Mouse (Mus musculus) CH12.LX (cell line): ENCODE measurements at regions not wholly inside any gene's neighbourhood (a gene's known extent, or its start where the extent isn't known, plus 50 kb on each side); places are given as distances from the start of the nearest gene placed in this dataset.

Experiments
- DNase-seq: peaks from one replicate; pipeline ENCODE4 v3.0.0-alpha.2; 2013; ENCODE audit errors: extremely low read depth
- H3K27ac ChIP-seq: 2 replicates; pipeline ENCODE4 v1.5.1; 2012; ENCODE audit warnings: low read depth, mild to moderate bottlenecking, control low read depth, moderate library complexity; ENCODE audit not compliant: insufficient read depth
- H3K27me3 ChIP-seq: replicated peaks from 2 replicates; pipeline ENCODE3; 2012; ENCODE audit warnings: inconsistent platforms
- H3K36me3 ChIP-seq, 2 experiments: replicated peaks in 1 of 2; 2 replicates each; pipeline versions ENCODE3 to v1.6.1; 2012; ENCODE audit warnings: inconsistent platforms in 1 of 2, low read length in 1 of 2, mild to moderate bottlenecking in 1 of 2, mixed read lengths in 1 of 2, moderate library complexity in 1 of 2; ENCODE audit not compliant: control insufficient read depth in 1 of 2, insufficient read depth in 1 of 2
- H3K4me1 ChIP-seq, 2 experiments: 2 replicates each; pipeline ENCODE4 v1.6.1; 2012; ENCODE audit warnings: inconsistent platforms in 1 of 2, moderate library complexity in 1 of 2; ENCODE audit not compliant: insufficient read depth in 2 of 2, control insufficient read depth in 1 of 2
- H3K4me2 ChIP-seq: 2 replicates; pipeline ENCODE4 v1.6.1; 2012; ENCODE audit warnings: low read depth, mild to moderate bottlenecking, control low read depth; ENCODE audit not compliant: poor library complexity, insufficient read depth, severe bottlenecking
- H3K4me3 ChIP-seq, 3 experiments: fragments of 150-350 bp in 1 of 3; sonication (generic) in 1 of 3; replicated peaks in 1 of 3; 2 replicates each; pipeline versions ENCODE3 to v1.5.1; 2011 to 2012; ENCODE audit warnings: low read depth in 2 of 3, low read length in 2 of 3, mild to moderate bottlenecking in 2 of 3, moderate library complexity in 2 of 3, control low read depth in 1 of 3, improper control_type of control experiment in 1 of 3, inconsistent platforms in 1 of 3, mixed read lengths in 1 of 3; ENCODE audit not compliant: poor library complexity in 1 of 3
- H3K79me2 ChIP-seq: replicated peaks from 2 replicates; pipeline ENCODE4 v1.6.1; 2012; ENCODE audit warnings: mild to moderate bottlenecking, moderate library complexity; ENCODE audit not compliant: control insufficient read depth, poor library complexity, insufficient read depth, severe bottlenecking; ENCODE audit errors: extremely low read depth
- H3K9ac ChIP-seq: 2 replicates; pipeline ENCODE4 v1.6.1; 2012; ENCODE audit warnings: low read depth, mild to moderate bottlenecking, control low read depth, moderate library complexity; ENCODE audit not compliant: insufficient read depth
- H3K9me3 ChIP-seq: replicated peaks from 2 replicates; pipeline ENCODE3; 2012; ENCODE audit warnings: low read length, inconsistent platforms, mixed read lengths
- BHLHE40 ChIP-seq: IDR thresholded peaks from 2 replicates; pipeline ENCODE4 v1.6.1; 2011; ENCODE audit warnings: mild to moderate bottlenecking, low read depth, low read length, improper control_type of control experiment
- CHD1 ChIP-seq: IDR thresholded peaks from 2 replicates; pipeline ENCODE4 v1.6.1; 2012; ENCODE audit warnings: low read depth, low read length, improper control_type of control experiment, inconsistent platforms
- CHD2 ChIP-seq: IDR thresholded peaks from 2 replicates; pipeline ENCODE4 v1.6.1; 2011; ENCODE audit warnings: low read length, improper control_type of control experiment
- ELF1 ChIP-seq: IDR thresholded peaks from 2 replicates; pipeline ENCODE4 v1.6.1; 2014; ENCODE audit warnings: low read depth, mild to moderate bottlenecking, inconsistent platforms, low read length, improper control_type of control experiment
- EP300 ChIP-seq: IDR thresholded peaks from 2 replicates; pipeline ENCODE4 v1.6.1; 2011; ENCODE audit warnings: low read length, improper control_type of control experiment
- GABPA ChIP-seq: IDR thresholded peaks from 2 replicates; pipeline ENCODE4 v1.6.1; 2012; ENCODE audit warnings: low read depth, low read length, improper control_type of control experiment, inconsistent platforms; ENCODE audit not compliant: insufficient replicate concordance
- IRF4 ChIP-seq: IDR thresholded peaks from 2 replicates; pipeline ENCODE4 v1.6.1; 2014; ENCODE audit warnings: low read depth, mild to moderate bottlenecking, inconsistent platforms, low read length, improper control_type of control experiment
- KAT2A ChIP-seq: IDR thresholded peaks from 2 replicates; pipeline ENCODE4 v1.6.1; 2012; ENCODE audit warnings: low read length, improper control_type of control experiment, inconsistent platforms; ENCODE audit not compliant: insufficient replicate concordance
- MAFK ChIP-seq: IDR thresholded peaks from 2 replicates; pipeline ENCODE4 v1.6.1; 2011; ENCODE audit warnings: low read length, improper control_type of control experiment; ENCODE audit not compliant: insufficient replicate concordance
- MAZ ChIP-seq: IDR thresholded peaks from 2 replicates; pipeline ENCODE4 v1.6.1; 2012; ENCODE audit warnings: low read depth, mild to moderate bottlenecking, inconsistent platforms, low read length, improper control_type of control experiment, moderate library complexity
- MEF2A ChIP-seq: IDR thresholded peaks from 2 replicates; pipeline ENCODE4 v1.6.1; 2014; ENCODE audit warnings: low read depth, mild to moderate bottlenecking, inconsistent platforms, low read length, improper control_type of control experiment, borderline replicate concordance
- MYC ChIP-seq: IDR thresholded peaks from 2 replicates; pipeline ENCODE4 v1.6.1; 2011; ENCODE audit warnings: low read depth, mild to moderate bottlenecking, improper control_type of control experiment, low read length
- NRF1 ChIP-seq: IDR thresholded peaks from 2 replicates; pipeline ENCODE4 v1.6.1; 2014; ENCODE audit warnings: low read depth, mild to moderate bottlenecking, inconsistent platforms, low read length, improper control_type of control experiment, moderate library complexity
- POLR2A ChIP-seq: IDR thresholded peaks from 2 replicates; pipeline ENCODE4 v1.6.1; 2011; ENCODE audit warnings: low read depth, mild to moderate bottlenecking, improper control_type of control experiment, low read length
- RAD21 ChIP-seq: IDR thresholded peaks from 2 replicates; pipeline ENCODE4 v1.6.1; 2011; ENCODE audit warnings: low read depth, mild to moderate bottlenecking, low read length, improper control_type of control experiment, moderate library complexity
- SIN3A ChIP-seq: IDR thresholded peaks from 2 replicates; pipeline ENCODE4 v1.6.1; 2012; ENCODE audit warnings: low read length, improper control_type of control experiment, inconsistent platforms
- SMC3 ChIP-seq: IDR thresholded peaks from 2 replicates; pipeline ENCODE4 v1.6.1; 2011; ENCODE audit warnings: low read depth, low read length, improper control_type of control experiment
- TBP ChIP-seq: conservative IDR thresholded peaks from 2 replicates; pipeline ENCODE4 v1.6.1; 2011; ENCODE audit warnings: low read depth, low read length, improper control_type of control experiment
- USF1 ChIP-seq: IDR thresholded peaks from 2 replicates; pipeline ENCODE4 v1.6.1; 2014; ENCODE audit warnings: low read depth, mild to moderate bottlenecking, inconsistent platforms, low read length, improper control_type of control experiment
- ZC3H11A ChIP-seq: IDR thresholded peaks from 2 replicates; pipeline ENCODE4 v1.6.1; 2012; ENCODE audit warnings: low read depth, mild to moderate bottlenecking, inconsistent platforms, low read length, improper control_type of control experiment
- ZKSCAN1 ChIP-seq: IDR thresholded peaks from 2 replicates; pipeline ENCODE4 v1.6.1; 2012; ENCODE audit warnings: low read depth, inconsistent platforms, low read length, improper control_type of control experiment, borderline replicate concordance
- ZMIZ1 ChIP-seq: IDR thresholded peaks from 2 replicates; pipeline ENCODE4 v1.6.1; 2012; ENCODE audit warnings: low read depth, mild to moderate bottlenecking, inconsistent platforms, low read length, improper control_type of control experiment
- dilution Hi-C: fragments of 300-500 bp; cut with MboI; formaldehyde crosslinking; loops from 2 replicates; pipeline ENCODE4 v1.14.3; 2020; ENCODE audit warnings: low sequenced_read_pairs; ENCODE audit not compliant: extremely low pct_unique_long_range_greater_than_20kb, extremely low pct_ligation_motif_present
- in situ Hi-C: fragments of 300-500 bp; cut with MboI; formaldehyde crosslinking; loops from 3 replicates; pipeline ENCODE4 v1.14.3; 2019; ENCODE audit warnings: low sequenced_read_pairs, low pct_ligation_motif_present, low pct_unique_long_range_greater_than_20kb, mixed read lengths

GRCm38 (mm10) chr1:164704397-164705091, 91.9 kb upstream of the Dpt start:
- Histone ChIP-seq H3K27me3 (no peaks in the 10 kb centered on the region), H3K36me3 (no peaks in the 10 kb centered on the region), H3K4me3 (no peak overlapping the region), H3K9ac (no peak overlapping the region), H3K4me2 (no peak overlapping the region), H3K4me1 (no peaks in the 10 kb centered on the region), H3K79me2 (no peaks in the 10 kb centered on the region), H3K9me3 (peaks cover 4% of the 10 kb centered on the region), H3K27ac (no peak overlapping the region)
- DNase-seq = no peak
- in situ Hi-C loops (no loop called here), dilution Hi-C loops (no loop called here)
- TF ChIP-seq USF1 (no peak), SIN3A (no peak), RAD21 (no peak), MEF2A (no peak), POLR2A (no peak), MAFK (no peak), BHLHE40 (no peak), TBP (no peak), NRF1 (no peak), EP300 (no peak), ZMIZ1 (no peak), SMC3 (no peak), MAZ (no peak), CHD2 (no peak), CHD1 (no peak), MYC (no peak)

- dilution Hi-C loops = no loop called here
- no peak for DNase-seq
Observed at GRCm38 (mm10) chr1:164703560-164704131, 92.8 kb upstream of the Dpt start.

More at GRCm38 (mm10) chr1:164703560-164704131, 92.8 kb upstream of the Dpt start:
- Histone ChIP-seq H3K4me3 (no peak overlapping the region), H3K9ac (no peak overlapping the region), H3K4me2 (no peak overlapping the region), H3K79me2 (no peaks in the 10 kb centered on the region), H3K4me1 (no peaks in the 10 kb centered on the region), H3K27me3 (no peaks in the 10 kb centered on the region), H3K27ac (no peak overlapping the region), H3K9me3 (peaks cover 4% of the 10 kb centered on the region), H3K36me3 (no peaks in the 10 kb centered on the region)
- in situ Hi-C loops = no loop called here
- TF ChIP-seq POLR2A (no peak), BHLHE40 (no peak), KAT2A (no peak), GABPA (no peak), MAZ (no peak), ZC3H11A (no peak), MYC (no peak), ELF1 (no peak), ZKSCAN1 (no peak), SIN3A (no peak), EP300 (no peak), IRF4 (no peak)
